In genomic region chr2:152395271-152395920, GRCm38 (mm10) we compare ENCODE assay signal across 8 mouse cellular contexts. TPM values are rescaled to one million over a fixed set of nuclear protein-coding genes. Genes with fewer than 3 reads are reported as not detected.
A peak's percentile ranks its signal among the peaks of the same experiment; 100 is the strongest.
DNase-seq lines count a peak whose midpoint lies in the region; ATAC-seq lines count a peak whose summit lies in the region.
"Had no signal": no experiment of that assay in that cellular context is flagged by ENCODE, and none has a peak within 500 bp of the region (broad histone marks: within the 10 kb centered on the region; RNA-seq: fewer than 3 reads in every experiment).

No protein-coding gene starts in this region.

- no peak for ATAC-seq in lung, embryonic 16.5 days (ENCODE audit: low read depth)
- no peak for ATAC-seq in forebrain, embryonic 16.5 days
- ATAC-seq in limb, embryonic 12.5 days (ENCODE audit: insufficient number of reproducible peaks, insufficient read depth, low FRiP score, low TSS enrichment, low read depth): no peak
- no peak for ATAC-seq in stomach, embryonic 14.5 days (ENCODE audit: insufficient number of reproducible peaks, insufficient read depth, low FRiP score, low read depth)

- H3K9me3 ChIP-seq in lung, embryonic 16.5 days (ENCODE audit: control insufficient read depth, low read length): no peaks in the 10 kb centered on the region
- no peaks in the 10 kb centered on the region for H3K9me3 ChIP-seq in forebrain, embryonic 16.5 days (ENCODE audit: control insufficient read depth, low read length)
- no peaks in the 10 kb centered on the region for H3K9me3 ChIP-seq in limb, embryonic 12.5 days
- no peaks in the 10 kb centered on the region for H3K9me3 ChIP-seq in stomach, embryonic 14.5 days (ENCODE audit: control insufficient read depth, low read depth, low read length)

- peak overlapping the region; percentile 99 for H3K27ac ChIP-seq in lung, embryonic 16.5 days (ENCODE audit: low read length)
- peak overlapping the region; percentile 100 for H3K27ac ChIP-seq in forebrain, embryonic 16.5 days (ENCODE audit: low read length)
- H3K27ac ChIP-seq in limb, embryonic 12.5 days: peak overlapping the region; percentile 99; the same call in 1 of the 2 replicates
- H3K27ac ChIP-seq in stomach, embryonic 14.5 days (ENCODE audit: low read length): peak overlapping the region; percentile 44; the same call in 1 of the 2 replicates

- peak overlapping the region; percentile 63 for H3K4me2 ChIP-seq in lung, embryonic 16.5 days (ENCODE audit: low read depth, low read length)
- H3K4me2 ChIP-seq in forebrain, embryonic 16.5 days (ENCODE audit: low read length): peak overlapping the region; percentile 83
- H3K4me2 ChIP-seq in limb, embryonic 12.5 days: peak overlapping the region; percentile 96
- H3K4me2 ChIP-seq in stomach, embryonic 14.5 days (replicated peaks; ENCODE audit: low read depth, low read length): peak overlapping the region; percentile 94

- H3K4me1 ChIP-seq in lung, embryonic 16.5 days (replicated peaks; ENCODE audit: control insufficient read depth, insufficient read depth, low read length): peaks cover 38% of the 10 kb centered on the region
- H3K4me1 ChIP-seq in forebrain, embryonic 16.5 days (replicated peaks; ENCODE audit: control insufficient read depth, insufficient read depth, low read length): peaks cover 34% of the 10 kb centered on the region
- peaks cover 36% of the 10 kb centered on the region for H3K4me1 ChIP-seq in limb, embryonic 12.5 days (replicated peaks)
- H3K4me1 ChIP-seq in stomach, embryonic 14.5 days (ENCODE audit: control insufficient read depth, insufficient read depth, low read length): peaks cover 23% of the 10 kb centered on the region

- no peak for DNase-seq in lung, postnatal 14 days
- no peak for DNase-seq in natural killer cell, adult 2 months (ENCODE audit: low spot score in 2 of 2)
- DNase-seq in layer of hippocampus, adult 9-10 months (ENCODE audit: low spot score): no peak

- 12% methylated on average over 12 of the region's 13 CpGs for WGBS in lung, embryonic 16.5 days
- 13% methylated on average over 11 of the region's 13 CpGs for WGBS in forebrain, embryonic 16.5 days
- 18% methylated on average over 13 of the region's 13 CpGs for WGBS in limb, embryonic 12.5 days
- 11% methylated on average over 13 of the region's 13 CpGs for WGBS in stomach, embryonic 14.5 days

- peak overlapping the region; percentile 98 for H3K9ac ChIP-seq in lung, embryonic 16.5 days (ENCODE audit: low read length)
- H3K9ac ChIP-seq in forebrain, embryonic 16.5 days (replicated peaks; ENCODE audit: low read depth, low read length): peak overlapping the region; percentile 97
- H3K9ac ChIP-seq in limb, embryonic 12.5 days (replicated peaks): peak overlapping the region; percentile 98
- H3K9ac ChIP-seq in stomach, embryonic 14.5 days (replicated peaks; ENCODE audit: low read depth, low read length): peak overlapping the region; percentile 40; the same call in 1 of the 2 replicates

- no peaks in the 10 kb centered on the region for H3K27me3 ChIP-seq in lung, embryonic 16.5 days (ENCODE audit: control insufficient read depth, insufficient read depth, low read depth, low read length)
- H3K27me3 ChIP-seq in forebrain, embryonic 16.5 days (replicated peaks; ENCODE audit: control insufficient read depth, insufficient read depth, low read length): no peaks in the 10 kb centered on the region
- no peaks in the 10 kb centered on the region for H3K27me3 ChIP-seq in limb, embryonic 12.5 days
- no peaks in the 10 kb centered on the region for H3K27me3 ChIP-seq in stomach, embryonic 14.5 days (ENCODE audit: control insufficient read depth, insufficient read depth, low read length)

- H3K4me3 ChIP-seq in lung, embryonic 16.5 days (ENCODE audit: low read length): peak overlapping the region; percentile 86
- H3K4me3 ChIP-seq in forebrain, embryonic 16.5 days (replicated peaks; ENCODE audit: low read length): peak overlapping the region; percentile 84
- peak overlapping the region; percentile 96 for H3K4me3 ChIP-seq in limb, embryonic 12.5 days (replicated peaks)
- peak overlapping the region; percentile 88 for H3K4me3 ChIP-seq in stomach, embryonic 14.5 days (ENCODE audit: low read depth, low read length)

- peaks cover 4% of the 10 kb centered on the region for H3K36me3 ChIP-seq in lung, embryonic 16.5 days (ENCODE audit: control insufficient read depth, insufficient read depth, low read length)
- no peaks in the 10 kb centered on the region for H3K36me3 ChIP-seq in forebrain, embryonic 16.5 days (ENCODE audit: control insufficient read depth, insufficient read depth)
- peaks cover 21% of the 10 kb centered on the region for H3K36me3 ChIP-seq in limb, embryonic 12.5 days
- H3K36me3 ChIP-seq in stomach, embryonic 14.5 days (ENCODE audit: control insufficient read depth, insufficient read depth, low read length): peaks cover 3% of the 10 kb centered on the region

RNA-seq across cellular contexts. Expression of gene Sox12, which starts 2.5 kb away (rescaled TPM):
- polyA plus RNA-seq in lung, embryonic 16.5 days (2015; fragmentation: Nextera tagmentation; extraction: Ambion mirVana): 7.4 and 8.1 TPM in 2 replicates
- polyA plus RNA-seq in forebrain, embryonic 16.5 days (2015; fragmentation: Nextera tagmentation; extraction: Ambion mirVana): 15.8 and 16.8 TPM in 2 replicates
- polyA plus RNA-seq in limb, embryonic 12.5 days (2016; fragmentation: Nextera tagmentation; extraction: Ambion mirVana): 15.6 and 16.8 TPM in 2 replicates
- 13.6 and 15.7 TPM in 2 replicates for polyA plus RNA-seq in stomach, embryonic 14.5 days (2014; fragmentation: Nextera tagmentation; extraction: Ambion mirVana)

RNA-seq across cellular contexts. Expression of gene Nrsn2, which starts 19.0 kb away (rescaled TPM):
- polyA plus RNA-seq in lung, embryonic 16.5 days (2015; fragmentation: Nextera tagmentation; extraction: Ambion mirVana): 0.40 and 0.62 TPM in 2 replicates
- polyA plus RNA-seq in forebrain, embryonic 16.5 days (2015; fragmentation: Nextera tagmentation; extraction: Ambion mirVana): 10.5 and 22.6 TPM in 2 replicates
- polyA plus RNA-seq in limb, embryonic 12.5 days (2016; fragmentation: Nextera tagmentation; extraction: Ambion mirVana): 2.2 and 3.0 TPM in 2 replicates
- polyA plus RNA-seq in stomach, embryonic 14.5 days (2014; fragmentation: Nextera tagmentation; extraction: Ambion mirVana): 2.2 and 3.8 TPM in 2 replicates
- polyA plus RNA-seq: liver, adult 2 months had no signal

RNA-seq across cellular contexts. Expression of gene Zcchc3, which starts 19.4 kb away (rescaled TPM):
- polyA plus RNA-seq in lung, embryonic 16.5 days (2015; fragmentation: Nextera tagmentation; extraction: Ambion mirVana): 22.2 and 25.9 TPM in 2 replicates
- 13.3 and 14.1 TPM in 2 replicates for polyA plus RNA-seq in forebrain, embryonic 16.5 days (2015; fragmentation: Nextera tagmentation; extraction: Ambion mirVana)
- polyA plus RNA-seq in limb, embryonic 12.5 days (2016; fragmentation: Nextera tagmentation; extraction: Ambion mirVana): 74.1 and 76.6 TPM in 2 replicates
- 41.0 and 43.5 TPM in 2 replicates for polyA plus RNA-seq in stomach, embryonic 14.5 days (2014; fragmentation: Nextera tagmentation; extraction: Ambion mirVana)

RNA-seq across cellular contexts. Expression of gene 6820408C15Rik, which starts 20.0 kb away (rescaled TPM):
- polyA plus RNA-seq in lung, embryonic 16.5 days (2015; fragmentation: Nextera tagmentation; extraction: Ambion mirVana): 8.5 and 10.5 TPM in 2 replicates
- 1.4 and 1.9 TPM in 2 replicates for polyA plus RNA-seq in forebrain, embryonic 16.5 days (2015; fragmentation: Nextera tagmentation; extraction: Ambion mirVana)
- polyA plus RNA-seq in limb, embryonic 12.5 days (2016; fragmentation: Nextera tagmentation; extraction: Ambion mirVana): 0.24 and 0.59 TPM in 2 replicates
- 0.33 and 0.69 TPM in 2 replicates for polyA plus RNA-seq in stomach, embryonic 14.5 days (2014; fragmentation: Nextera tagmentation; extraction: Ambion mirVana)
- polyA plus RNA-seq: liver, adult 2 months had no signal

RNA-seq across cellular contexts. Expression of gene Trib3, which starts 51.6 kb away (rescaled TPM):
- 5.0 and 5.2 TPM in 2 replicates for polyA plus RNA-seq in lung, embryonic 16.5 days (2015; fragmentation: Nextera tagmentation; extraction: Ambion mirVana)
- polyA plus RNA-seq in forebrain, embryonic 16.5 days (2015; fragmentation: Nextera tagmentation; extraction: Ambion mirVana): 0.78 and 1.9 TPM in 2 replicates
- polyA plus RNA-seq in limb, embryonic 12.5 days (2016; fragmentation: Nextera tagmentation; extraction: Ambion mirVana): 3.0 and 3.6 TPM in 2 replicates
- polyA plus RNA-seq in stomach, embryonic 14.5 days (2014; fragmentation: Nextera tagmentation; extraction: Ambion mirVana): 0.73 and 1.1 TPM in 2 replicates

Comparison
In these comparisons a context has a peak if more than half of its experiments do, and no peak if none do; other contexts are left out.
1. H3K27ac ChIP-seq: peak in every context shown above with its lines; median percentile 100 in forebrain, embryonic 16.5 days; 99 in lung, embryonic 16.5 days; 99 in limb, embryonic 12.5 days; 44 in stomach, embryonic 14.5 days.
2. H3K9ac ChIP-seq: peak in every context shown above with its lines; median percentile 98 in lung, embryonic 16.5 days; 98 in limb, embryonic 12.5 days; 97 in forebrain, embryonic 16.5 days; 40 in stomach, embryonic 14.5 days.